Mouse (Mus musculus): ENCODE data around the gene Lrpprc. TPM values are rescaled to one million over a fixed set of nuclear protein-coding genes. Genes with fewer than 3 reads are reported as not detected.

Gene Lrpprc
- 20.6 and 21.0 TPM in 2 replicates for polyA plus RNA-seq (2015; fragmentation: Nextera tagmentation; extraction: Ambion mirVana)

DNA sequence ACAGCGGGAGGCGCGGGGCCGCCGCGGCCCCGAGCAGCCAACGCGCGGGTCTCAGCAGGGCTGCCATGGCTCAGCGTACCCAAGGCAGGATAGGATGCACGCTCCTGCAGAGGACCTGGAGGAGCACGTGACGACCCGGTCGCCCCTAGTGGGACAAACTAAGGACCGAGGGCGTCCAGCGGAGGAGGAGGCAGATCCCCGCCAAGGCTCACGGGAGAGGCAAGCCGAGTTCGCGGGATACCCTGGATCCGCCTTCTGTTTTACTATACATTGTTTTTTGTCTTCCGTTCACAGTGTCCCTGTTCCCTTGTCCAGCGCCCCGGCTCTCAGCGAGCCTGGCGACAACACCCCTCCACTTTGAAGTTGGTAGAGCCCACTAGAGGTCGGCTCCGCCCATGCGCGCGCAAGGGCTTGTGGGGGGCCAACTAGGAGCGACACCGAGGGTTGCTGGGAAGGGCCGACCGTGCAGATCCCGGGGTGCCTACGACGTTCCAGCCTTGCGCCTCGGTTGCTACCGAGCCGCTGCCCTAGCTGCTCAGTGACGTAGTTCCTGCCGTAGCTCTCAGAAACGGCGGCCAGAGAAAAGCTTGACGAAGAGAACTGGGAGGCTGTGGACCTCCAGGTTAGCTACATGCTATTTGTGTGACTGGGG, at the start of gene Lrpprc:
Lrpprc (minus strand) TSS at position 343 of the 652 bp plus-strand sequence.

DNA sequence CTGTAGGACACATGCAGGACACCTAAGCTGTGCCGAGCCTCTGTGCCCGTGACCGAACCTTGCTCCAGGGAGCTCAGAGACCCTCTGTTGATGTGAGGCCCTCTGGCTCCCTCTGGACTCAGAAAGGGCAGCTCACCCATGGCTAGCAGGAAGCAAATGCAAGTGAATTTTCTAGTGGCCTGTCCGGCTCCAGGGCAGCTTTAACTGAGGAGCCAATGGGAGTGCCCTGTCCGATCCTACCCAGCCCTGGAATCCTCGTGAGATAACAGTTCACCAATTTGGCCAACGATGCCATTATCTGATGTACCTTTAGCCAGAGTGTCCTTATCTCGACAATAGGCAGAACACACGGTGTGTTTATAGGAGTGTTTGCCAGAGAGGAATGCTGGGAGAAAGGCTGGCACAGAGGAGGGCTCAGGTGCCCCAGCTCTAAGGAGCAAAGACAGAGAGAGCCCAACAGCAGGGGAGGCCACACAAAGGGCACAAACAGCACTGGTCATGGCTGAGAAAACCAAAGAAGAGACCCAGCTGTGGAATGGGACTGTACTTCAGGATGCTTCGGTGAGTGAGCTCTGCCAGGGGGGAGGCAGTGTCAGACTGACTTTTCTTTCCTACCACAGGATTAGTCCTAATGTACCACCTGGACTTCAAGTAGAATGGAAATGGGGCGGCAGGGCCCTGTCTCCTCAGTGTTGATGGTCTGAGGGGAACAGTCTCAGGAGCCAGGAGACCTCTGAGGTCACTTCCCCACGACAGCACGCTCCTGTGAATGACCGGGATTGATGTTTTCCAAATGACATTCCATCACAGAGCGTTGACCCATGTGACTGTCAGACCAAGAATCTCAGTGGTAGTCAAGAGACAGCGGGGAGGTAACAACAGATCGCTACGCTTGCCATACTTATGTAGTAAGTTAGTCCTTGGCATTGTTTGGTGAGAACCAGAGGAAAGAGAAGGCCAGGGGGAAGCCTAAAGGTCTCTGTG, 107.6 kb downstream of the Lrpprc start, which contains the start of gene Abcg5:
Abcg5 (minus strand) TSS at position 278 of the 984 bp plus-strand sequence.

DNA sequence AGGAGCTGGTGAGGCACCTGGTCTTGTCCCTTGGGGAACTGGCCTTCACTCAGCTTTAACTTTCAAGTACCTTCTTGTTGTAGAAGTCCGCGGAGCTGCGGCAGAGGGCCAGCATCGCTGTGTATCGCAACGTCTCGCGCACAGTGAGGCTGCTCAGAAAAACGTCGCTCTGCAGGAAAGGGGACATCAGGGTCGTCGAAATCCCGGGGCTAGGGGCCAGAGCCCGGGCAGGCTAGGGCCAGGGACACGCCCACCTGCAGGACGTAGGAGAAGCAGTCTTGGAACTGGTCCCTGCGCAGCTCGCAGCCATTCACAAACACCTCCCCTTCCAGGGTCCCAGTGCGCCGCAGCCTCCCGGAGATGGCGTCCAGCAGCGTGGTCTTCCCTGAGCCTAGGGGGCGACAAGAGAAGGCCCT, 114.6 kb downstream of the Lrpprc start, which contains the start of gene Abcg8:
Abcg8 (plus strand) TSS at position 352 of the 416 bp plus-strand sequence.

Other genes starting within 250 kb of the Lrpprc start
- 13.3 and 13.8 TPM in 2 replicates for gene Dync2li1, start 164.3 kb downstream of the Lrpprc start, polyA plus RNA-seq (2015; fragmentation: Nextera tagmentation; extraction: Ambion mirVana)
- not detected in 2 replicates for gene Abcg8, start 114.5 kb downstream of the Lrpprc start, polyA plus RNA-seq (2015; fragmentation: Nextera tagmentation; extraction: Ambion mirVana)
- gene Abcg5, start 107.8 kb downstream of the Lrpprc start, polyA plus RNA-seq (2015; fragmentation: Nextera tagmentation; extraction: Ambion mirVana): 0.10 and 0.14 TPM in 2 replicates
- gene Ppm1b, start 166.0 kb upstream of the Lrpprc start, polyA plus RNA-seq (2015; fragmentation: Nextera tagmentation; extraction: Ambion mirVana): 43.1 and 50.1 TPM in 2 replicates
- gene Slc3a1, start 237.6 kb upstream of the Lrpprc start, polyA plus RNA-seq (2015; fragmentation: Nextera tagmentation; extraction: Ambion mirVana): 0.08 TPM in 1 of 2 replicates, not detected in the other